Mouse (Mus musculus): Measurements from ENCODE around the gene Umodl1. TPM values are rescaled to one million over a fixed set of nuclear protein-coding genes. Genes with fewer than 3 reads are reported as not detected.

The Umodl1 gene
- polyA plus RNA-seq, 1 experiment from 2014 or later: not detected

- H3K27ac ChIP-seq (replicated peaks in 1 of 2; ENCODE audit: control insufficient read depth in 1 of 2, insufficient read depth in 1 of 2, low read depth in 2 of 2, low read length in 2 of 2): no peak overlapping the region
- peaks cover 4% of the 10 kb centered on the region for H3K9me3 ChIP-seq (ENCODE audit: control insufficient read depth, low read length)
- ATAC-seq (ENCODE audit: insufficient number of reproducible peaks, insufficient read depth, low FRiP score, low read depth): no peak
- no peak overlapping the region for H3K4me3 ChIP-seq (ENCODE audit: control insufficient read depth in 1 of 2, insufficient read depth in 1 of 2, low read depth in 1 of 2, low read length in 2 of 2)
- no peaks in the 10 kb centered on the region for H3K27me3 ChIP-seq (ENCODE audit: control insufficient read depth, insufficient read depth, low read length)
- H3K36me3 ChIP-seq (ENCODE audit: control insufficient read depth, insufficient read depth, low read length): no peaks in the 10 kb centered on the region
- WGBS: 73% methylated on average over 4 of the region's 4 CpGs
- no peak overlapping the region for H3K4me2 ChIP-seq (ENCODE audit: low read length)
- H3K4me1 ChIP-seq (ENCODE audit: control insufficient read depth in 2 of 2, insufficient read depth in 2 of 2, low read length in 2 of 2): peaks cover 9 to 13% of the 10 kb centered on the region in 2 experiments
- no peak overlapping the region for H3K9ac ChIP-seq (ENCODE audit: low read length)
Measured at GRCm38 (mm10) chr17:31029407-31029806, 75.0 kb downstream of the Umodl1 start.

GRCm38 (mm10) chr17:31032341-31032740, 77.9 kb downstream of the Umodl1 start:
- Histone ChIP-seq H3K9ac (ENCODE audit: low read length) (no peak overlapping the region), H3K27ac (replicated peaks in 1 of 2; ENCODE audit: control insufficient read depth in 1 of 2, insufficient read depth in 1 of 2, low read depth in 2 of 2, low read length in 2 of 2) (no peak overlapping the region), H3K4me2 (ENCODE audit: low read length) (no peak overlapping the region), H3K4me3 (ENCODE audit: control insufficient read depth in 1 of 2, insufficient read depth in 1 of 2, low read depth in 1 of 2, low read length in 2 of 2) (no peak overlapping the region), H3K9me3 (ENCODE audit: control insufficient read depth, low read length) (peaks cover 4% of the 10 kb centered on the region), H3K27me3 (ENCODE audit: control insufficient read depth, insufficient read depth, low read length) (no peaks in the 10 kb centered on the region), H3K4me1 (ENCODE audit: control insufficient read depth in 2 of 2, insufficient read depth in 2 of 2, low read length in 2 of 2) (peaks cover 13 to 20% of the 10 kb centered on the region in 2 experiments), H3K36me3 (ENCODE audit: control insufficient read depth, insufficient read depth, low read length) (no peaks in the 10 kb centered on the region)
- no peak for ATAC-seq (ENCODE audit: insufficient number of reproducible peaks, insufficient read depth, low FRiP score, low read depth)
- WGBS: 89% methylated on average over 4 of the region's 4 CpGs

- Histone ChIP-seq H3K4me3 (ENCODE audit: control insufficient read depth in 1 of 2, insufficient read depth in 1 of 2, low read depth in 1 of 2, low read length in 2 of 2) (no peak overlapping the region), H3K4me2 (ENCODE audit: low read length) (no peak overlapping the region), H3K9ac (ENCODE audit: low read length) (no peak overlapping the region; the same call in 1 of the 2 replicates), H3K4me1 (ENCODE audit: control insufficient read depth in 2 of 2, insufficient read depth in 2 of 2, low read length in 2 of 2) (peaks cover 13 to 20% of the 10 kb centered on the region in 2 experiments), H3K9me3 (ENCODE audit: control insufficient read depth, low read length) (peaks cover 4% of the 10 kb centered on the region), H3K36me3 (ENCODE audit: control insufficient read depth, insufficient read depth, low read length) (no peaks in the 10 kb centered on the region), H3K27me3 (ENCODE audit: control insufficient read depth, insufficient read depth, low read length) (no peaks in the 10 kb centered on the region), H3K27ac (replicated peaks in 1 of 2; ENCODE audit: control insufficient read depth in 1 of 2, insufficient read depth in 1 of 2, low read depth in 2 of 2, low read length in 2 of 2) (no peak overlapping the region)
- no peak for ATAC-seq (ENCODE audit: insufficient number of reproducible peaks, insufficient read depth, low FRiP score, low read depth)
- 65% methylated on average over 2 of the region's 2 CpGs for WGBS
Measured at GRCm38 (mm10) chr17:31033251-31033650, 78.8 kb downstream of the Umodl1 start.

GRCm38 (mm10) chr17:31034165-31034564, 79.7 kb downstream of the Umodl1 start:
- Histone ChIP-seq H3K4me1 (ENCODE audit: control insufficient read depth in 2 of 2, insufficient read depth in 2 of 2, low read length in 2 of 2) (peaks cover 13 to 20% of the 10 kb centered on the region in 2 experiments), H3K4me2 (ENCODE audit: low read length) (peak overlapping the region; percentile 34), H3K9me3 (ENCODE audit: control insufficient read depth, low read length) (peaks cover 4% of the 10 kb centered on the region), H3K27me3 (ENCODE audit: control insufficient read depth, insufficient read depth, low read length) (no peaks in the 10 kb centered on the region), H3K4me3 (ENCODE audit: control insufficient read depth in 1 of 2, insufficient read depth in 1 of 2, low read depth in 1 of 2, low read length in 2 of 2) (no peak overlapping the region), H3K27ac (replicated peaks in 1 of 2; ENCODE audit: control insufficient read depth in 1 of 2, insufficient read depth in 1 of 2, low read depth in 2 of 2, low read length in 2 of 2) (peak overlapping the region in 1 of 2 experiments; percentile 54; a peak in 2 of 4 replicates), H3K36me3 (ENCODE audit: control insufficient read depth, insufficient read depth, low read length) (no peaks in the 10 kb centered on the region), H3K9ac (ENCODE audit: low read length) (no peak overlapping the region)
- ATAC-seq (ENCODE audit: insufficient number of reproducible peaks, insufficient read depth, low FRiP score, low read depth): peak; percentile 62
- 24% methylated on average over 5 of the region's 5 CpGs for WGBS

- Histone ChIP-seq H3K36me3 (ENCODE audit: control insufficient read depth, insufficient read depth, low read length) (no peaks in the 10 kb centered on the region), H3K4me2 (ENCODE audit: low read length) (peak overlapping the region; percentile 34; the same call in 1 of the 2 replicates), H3K9me3 (ENCODE audit: control insufficient read depth, low read length) (peaks cover 4% of the 10 kb centered on the region), H3K27me3 (ENCODE audit: control insufficient read depth, insufficient read depth, low read length) (no peaks in the 10 kb centered on the region), H3K4me1 (ENCODE audit: control insufficient read depth in 2 of 2, insufficient read depth in 2 of 2, low read length in 2 of 2) (peaks cover 13 to 20% of the 10 kb centered on the region in 2 experiments), H3K4me3 (ENCODE audit: control insufficient read depth in 1 of 2, insufficient read depth in 1 of 2, low read depth in 1 of 2, low read length in 2 of 2) (no peak overlapping the region), H3K27ac (replicated peaks in 1 of 2; ENCODE audit: control insufficient read depth in 1 of 2, insufficient read depth in 1 of 2, low read depth in 2 of 2, low read length in 2 of 2) (no peak overlapping the region; a peak in 1 of 4 replicates), H3K9ac (ENCODE audit: low read length) (no peak overlapping the region)
- 0 out of 2 replicates have a peak, but pooled peaks have one; percentile 20 for ATAC-seq (ENCODE audit: insufficient number of reproducible peaks, insufficient read depth, low FRiP score, low read depth)
- WGBS: 55% methylated on average over 9 of the region's 9 CpGs
Measured at GRCm38 (mm10) chr17:31034674-31035356, 80.4 kb downstream of the Umodl1 start.

- H3K9me3 ChIP-seq (ENCODE audit: control insufficient read depth, low read length): peaks cover 4% of the 10 kb centered on the region
- no peak overlapping the region for H3K9ac ChIP-seq (ENCODE audit: low read length)
- no peak overlapping the region for H3K27ac ChIP-seq (replicated peaks in 1 of 2; ENCODE audit: control insufficient read depth in 1 of 2, insufficient read depth in 1 of 2, low read depth in 2 of 2, low read length in 2 of 2)
- H3K4me2 ChIP-seq (ENCODE audit: low read length): no peak overlapping the region
- no peak for ATAC-seq (ENCODE audit: insufficient number of reproducible peaks, insufficient read depth, low FRiP score, low read depth)
- no peak overlapping the region for H3K4me3 ChIP-seq (ENCODE audit: control insufficient read depth in 1 of 2, insufficient read depth in 1 of 2, low read depth in 1 of 2, low read length in 2 of 2)
- no peaks in the 10 kb centered on the region for H3K36me3 ChIP-seq (ENCODE audit: control insufficient read depth, insufficient read depth, low read length)
- H3K27me3 ChIP-seq (ENCODE audit: control insufficient read depth, insufficient read depth, low read length): no peaks in the 10 kb centered on the region
- 80% methylated on average over 22 of the region's 22 CpGs for WGBS
- H3K4me1 ChIP-seq (ENCODE audit: control insufficient read depth in 2 of 2, insufficient read depth in 2 of 2, low read length in 2 of 2): peaks cover 13 to 20% of the 10 kb centered on the region in 2 experiments
Measured at GRCm38 (mm10) chr17:31036168-31036876, 81.9 kb downstream of the Umodl1 start.

GRCm38 (mm10) chr17:31037331-31037730, 82.9 kb downstream of the Umodl1 start:
- no peak overlapping the region for H3K4me2 ChIP-seq (ENCODE audit: low read length)

More at GRCm38 (mm10) chr17:31037331-31037730, 82.9 kb downstream of the Umodl1 start:
- Histone ChIP-seq H3K9ac (ENCODE audit: low read length) (no peak overlapping the region), H3K36me3 (ENCODE audit: control insufficient read depth, insufficient read depth, low read length) (no peaks in the 10 kb centered on the region), H3K9me3 (ENCODE audit: control insufficient read depth, low read length) (no peaks in the 10 kb centered on the region), H3K4me1 (ENCODE audit: control insufficient read depth in 2 of 2, insufficient read depth in 2 of 2, low read length in 2 of 2) (peaks cover 13 to 20% of the 10 kb centered on the region in 2 experiments), H3K4me3 (ENCODE audit: control insufficient read depth in 1 of 2, insufficient read depth in 1 of 2, low read depth in 1 of 2, low read length in 2 of 2) (no peak overlapping the region), H3K27ac (replicated peaks in 1 of 2; ENCODE audit: control insufficient read depth in 1 of 2, insufficient read depth in 1 of 2, low read depth in 2 of 2, low read length in 2 of 2) (no peak overlapping the region), H3K27me3 (ENCODE audit: control insufficient read depth, insufficient read depth, low read length) (no peaks in the 10 kb centered on the region)
- no peak for ATAC-seq (ENCODE audit: insufficient number of reproducible peaks, insufficient read depth, low FRiP score, low read depth)
- WGBS: 77% methylated on average over 8 of the region's 8 CpGs
